Mouse (Mus musculus) left cerebral cortex, postnatal 25 days (tissue): ENCODE measurements around the gene Dnase1l3. TPM values are rescaled to one million over a fixed set of nuclear protein-coding genes. Genes with fewer than 3 reads are reported as not detected.

ENCODE experiments used
- DNase-seq, 2 experiments: peaks; one replicate each; pipeline ENCODE4 v3.0.0; 2022; ENCODE audit warnings: low spot score in 2 of 2, mixed read lengths in 1 of 2
- intact Hi-C: fragments of 180-260 bp; cut with DNase I; formaldehyde crosslinking; loops from one replicate; pipeline ENCODE4 v1.15.1; 2025
- total RNA-seq, 2 experiments: library from RNA; stranded (reverse); gene quantifications; 2 replicates each; pipeline ENCODE4 v1.2.3; 2021

Gene Dnase1l3
- total RNA-seq, 2 experiments from 2014 or later: not detected

DNA sequence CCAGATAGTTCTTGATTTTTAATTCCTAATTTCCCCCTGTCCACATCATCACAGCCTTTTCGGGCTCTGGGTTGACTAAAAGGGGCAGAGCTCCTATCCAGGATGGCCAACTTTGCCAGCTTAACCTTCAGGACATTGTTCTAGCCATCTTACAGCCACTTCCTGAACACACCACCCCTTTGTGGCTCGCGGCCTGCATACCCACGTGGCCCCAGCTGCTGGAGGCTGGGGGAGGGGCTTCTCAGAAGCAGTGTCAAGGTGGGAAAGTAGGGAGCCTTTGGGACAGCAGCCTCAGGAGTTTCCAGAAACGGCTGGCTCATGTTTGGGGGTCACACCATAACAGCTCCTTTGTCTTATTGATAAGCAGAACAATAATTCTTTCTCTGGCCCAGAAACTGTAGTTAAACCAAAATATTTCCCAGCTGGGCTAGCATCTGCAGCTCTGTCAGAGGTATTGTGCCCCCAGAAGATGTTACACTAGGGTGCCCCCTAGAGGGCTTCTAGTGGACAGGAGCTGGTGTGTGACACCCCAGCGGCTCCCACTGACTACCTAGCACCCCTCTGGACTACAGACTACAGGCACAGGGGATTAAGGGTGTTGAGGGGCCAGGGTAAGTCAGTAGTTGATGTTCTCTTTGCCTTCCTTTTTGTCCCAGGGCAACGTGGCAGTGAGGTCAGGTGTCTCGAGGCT lies 49.9 kb downstream of the Dnase1l3 start:
- intact Hi-C loops: loop anchor here (2.0 kb wide), 1 partner anchor 126 kb away; no protein-coding TSS in a partner anchor
- peak; percentile 36 for DNase-seq

GRCm38 (mm10) chr14:7943801-7944135 lies 50.6 kb downstream of the Dnase1l3 start:
- DNase-seq: no peak
- intact Hi-C loops: loop anchor here (2.0 kb wide), 1 partner anchor 125 kb away; no protein-coding TSS in a partner anchor

- no peak for DNase-seq
- intact Hi-C loops: no loop called here
Observed at GRCm38 (mm10) chr14:7943101-7943800, 51.1 kb downstream of the Dnase1l3 start.

- intact Hi-C loops: no loop called here
- DNase-seq: no peak
Observed at GRCm38 (mm10) chr14:7941413-7941812, 53.0 kb downstream of the Dnase1l3 start.

DNA sequence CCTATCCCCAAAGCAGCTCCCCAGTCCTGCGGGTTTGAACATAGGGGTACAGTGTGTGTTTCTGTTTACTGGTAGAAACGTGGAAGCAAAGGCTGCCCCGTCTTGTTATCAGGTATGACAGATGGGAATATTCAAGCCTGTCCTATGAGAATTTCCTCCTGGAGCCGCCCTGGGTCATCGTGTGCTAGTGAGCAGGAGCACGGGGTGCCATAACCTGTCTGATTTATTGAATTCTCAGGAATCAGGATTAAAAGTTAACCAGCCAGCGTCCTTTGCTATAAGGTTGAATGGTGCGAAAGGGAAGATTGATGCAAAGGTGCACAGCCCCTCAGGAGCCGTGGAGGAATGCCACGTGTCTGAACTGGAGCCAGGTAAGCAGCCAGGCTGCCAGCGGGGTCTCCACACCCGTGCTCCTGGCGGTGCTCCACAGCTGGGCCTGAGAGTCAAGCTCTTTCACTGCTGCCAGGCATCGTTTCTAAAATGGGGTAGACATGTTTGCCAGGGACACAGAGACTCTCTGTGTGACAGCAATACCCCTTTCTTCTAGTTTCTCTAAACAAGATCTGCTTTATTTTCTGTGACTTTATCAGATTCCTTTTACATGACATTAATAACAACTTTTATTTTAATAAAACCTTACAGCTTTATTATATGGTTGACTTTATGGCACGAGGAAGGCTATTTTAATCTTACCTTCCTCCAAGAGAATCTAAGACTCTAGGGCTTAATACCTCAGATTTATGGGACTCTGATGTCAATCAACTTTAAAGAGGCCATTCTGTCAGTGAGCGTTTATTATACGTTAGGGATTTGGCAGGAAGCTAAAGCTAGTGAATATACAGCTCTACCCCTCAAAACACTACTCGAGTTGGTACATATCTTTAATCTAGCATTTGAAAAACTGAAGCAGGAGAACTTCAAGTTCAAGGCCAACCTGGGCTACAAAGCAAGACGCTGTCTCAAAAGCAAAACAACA lies 55.3 kb downstream of the Dnase1l3 start:
- DNase-seq: no peak
- intact Hi-C loops: no loop called here

DNA sequence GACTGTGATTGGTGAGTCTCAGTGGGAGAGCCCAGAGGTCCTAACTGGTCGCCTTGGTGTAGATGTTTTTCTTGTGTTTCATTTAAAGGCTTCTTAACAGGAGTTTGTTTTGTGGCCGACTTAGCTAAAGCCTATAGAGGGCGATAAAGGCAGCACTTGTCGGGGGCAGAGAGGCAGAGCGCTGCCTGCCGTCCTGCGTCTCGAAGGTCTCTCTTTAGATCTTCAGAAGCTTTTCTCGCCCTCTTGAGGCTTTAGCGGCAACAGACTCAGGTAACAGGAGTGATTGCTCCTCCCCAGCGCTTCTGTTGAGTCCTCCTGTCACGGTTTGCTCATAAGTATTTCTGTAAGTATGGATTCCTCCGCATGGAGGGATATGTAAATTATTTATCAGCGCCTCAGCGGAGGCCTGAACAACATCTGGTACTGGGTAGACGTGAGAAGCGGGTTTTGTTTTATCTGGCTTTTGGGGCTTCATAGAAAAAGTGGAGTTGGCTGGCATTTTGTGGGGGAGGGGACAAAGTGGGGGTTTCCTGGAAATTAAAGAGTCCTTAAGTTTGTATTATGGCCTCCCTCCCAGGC lies 57.2 kb downstream of the Dnase1l3 start:
- DNase-seq: peak; percentile 38 to 60
- intact Hi-C loops: loop anchor here (2.0 kb wide), 1 partner anchor 118 kb away; no protein-coding TSS in a partner anchor

- intact Hi-C loops: no loop called here
- DNase-seq: no peak
Observed at GRCm38 (mm10) chr14:7934166-7934565, 60.2 kb downstream of the Dnase1l3 start.

GRCm38 (mm10) chr14:7932151-7932550 lies 62.2 kb downstream of the Dnase1l3 start:
- intact Hi-C loops: no loop called here
- no peak for DNase-seq

- intact Hi-C loops: loop anchor here (5.0 kb wide), 1 partner anchor 42 kb away; no protein-coding TSS in a partner anchor
- DNase-seq: no peak
Observed at GRCm38 (mm10) chr14:7929029-7929428, 65.3 kb downstream of the Dnase1l3 start.

GRCm38 (mm10) chr14:7928362-7928761 lies 66.0 kb downstream of the Dnase1l3 start:
- intact Hi-C loops: loop anchor here (5.0 kb wide), 1 partner anchor 41 kb away; no protein-coding TSS in a partner anchor
- no peak for DNase-seq

DNA sequence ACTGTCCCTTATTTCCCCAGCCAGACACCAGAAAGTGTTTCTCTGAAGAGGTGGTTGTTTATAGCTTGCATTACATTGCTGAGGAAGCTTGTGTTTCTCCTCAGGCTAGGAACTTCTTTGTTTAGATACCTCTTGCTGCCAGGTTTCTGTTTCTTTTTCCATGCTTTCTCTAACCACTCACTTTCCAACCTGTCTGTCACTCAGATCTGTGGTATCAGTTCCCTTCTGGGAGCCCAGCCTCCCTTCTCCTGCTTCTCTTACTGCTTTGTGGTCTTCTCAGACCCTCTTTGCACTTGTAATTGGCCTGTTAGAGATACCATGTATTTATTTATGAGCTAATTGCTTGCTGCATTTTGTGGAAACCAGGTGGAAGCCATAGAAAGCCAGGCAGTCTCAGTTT lies 70.7 kb downstream of the Dnase1l3 start:
- no peak for DNase-seq
- intact Hi-C loops: no loop called here

GRCm38 (mm10) chr14:7921459-7921858 lies 72.9 kb downstream of the Dnase1l3 start:
- intact Hi-C loops: no loop called here
- no peak for DNase-seq

DNA sequence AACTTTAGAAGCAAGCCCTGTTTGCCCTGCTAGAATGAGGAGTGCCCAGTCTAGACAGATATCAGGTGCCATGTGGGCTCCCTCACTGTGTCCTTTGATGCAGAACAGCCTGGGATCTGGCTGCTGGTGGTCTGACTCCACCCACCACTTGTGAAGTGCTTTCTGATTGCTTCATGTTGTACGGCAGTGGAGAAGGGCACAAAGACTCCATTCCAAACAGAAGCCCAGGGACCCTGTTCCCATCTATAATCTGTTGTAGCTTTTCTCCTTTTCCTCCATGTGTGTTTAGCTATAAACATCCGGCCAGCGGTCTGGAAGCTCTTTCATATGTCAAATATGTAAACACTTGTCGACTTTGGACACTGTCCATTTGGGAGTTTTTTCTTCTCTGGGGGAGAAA lies 74.5 kb downstream of the Dnase1l3 start:
- intact Hi-C loops: no loop called here
- no peak for DNase-seq

- DNase-seq: peak in 1 of 2 experiments; percentile 24
- intact Hi-C loops: no loop called here
Observed at GRCm38 (mm10) chr14:7919309-7919708, 75.1 kb downstream of the Dnase1l3 start.

DNA sequence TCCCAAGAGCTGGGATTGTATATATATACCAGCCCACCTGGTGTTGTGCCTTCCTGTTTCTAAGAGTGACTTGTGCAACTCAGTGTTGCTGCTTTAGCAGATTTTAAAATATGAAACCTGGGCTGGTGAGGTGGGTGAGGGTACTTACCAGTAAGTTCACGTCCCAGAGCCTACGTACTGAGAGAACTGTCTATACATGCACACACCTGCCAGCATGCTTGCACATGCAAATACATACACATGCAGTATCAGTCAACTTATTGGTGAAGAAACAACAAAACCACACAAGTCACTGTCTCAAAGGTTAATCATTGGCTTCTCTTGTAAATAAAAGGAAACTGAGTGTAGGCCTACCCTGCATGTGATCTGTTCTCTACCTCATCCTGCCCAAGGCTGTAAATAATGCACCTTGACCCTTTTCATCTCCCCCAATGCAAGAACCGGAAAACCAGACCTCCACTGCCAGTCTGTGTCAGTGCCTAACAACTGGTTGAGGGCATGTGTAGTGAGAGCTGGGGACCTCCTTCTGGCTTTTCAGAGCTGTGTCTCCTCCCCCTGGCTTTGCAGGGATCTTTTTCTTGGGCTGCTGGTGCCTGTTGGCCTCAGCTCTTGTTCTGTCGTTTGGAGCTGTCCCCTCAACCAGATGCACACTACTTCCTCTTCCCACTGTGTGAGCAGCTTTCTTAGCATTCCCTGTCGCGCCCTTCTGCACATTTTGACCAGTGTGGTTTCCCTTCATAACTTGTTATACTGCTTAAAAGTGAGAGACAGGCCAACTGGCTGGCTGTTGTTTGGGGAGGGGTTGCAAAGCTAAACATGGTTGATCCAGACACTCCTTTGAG lies 76.0 kb downstream of the Dnase1l3 start:
- intact Hi-C loops: no loop called here

More for the DNA sequence above, 76.0 kb downstream of the Dnase1l3 start:
- DNase-seq: no peak
